Mouse (Mus musculus) heart, postnatal 25 days (tissue): ENCODE measurements around the gene Ttc28. TPM values are rescaled to one million over a fixed set of nuclear protein-coding genes. Genes with fewer than 3 reads are reported as not detected.

Experiments
- DNase-seq: peaks from one replicate; pipeline ENCODE4 v3.0.0; 2022; ENCODE audit warnings: low spot score
- intact Hi-C: fragments of 180-260 bp; cut with DNase I; formaldehyde crosslinking; loops from one replicate; pipeline ENCODE4 v1.15.1; 2025
- total RNA-seq, 2 experiments: library from RNA; stranded (reverse); gene quantifications; 2 replicates each; pipeline ENCODE4 v1.2.3; 2021

The Ttc28 gene
- total RNA-seq, 2 experiments from 2014 or later = 13.3 to 16.9 TPM

- intact Hi-C loops = loop anchor here (5.0 kb wide), 1 partner anchor 333 kb away; no protein-coding TSS in a partner anchor
- no peak for DNase-seq
Measured at GRCm38 (mm10) chr5:110929306-110929705, 49.7 kb downstream of the Ttc28 start.

DNA sequence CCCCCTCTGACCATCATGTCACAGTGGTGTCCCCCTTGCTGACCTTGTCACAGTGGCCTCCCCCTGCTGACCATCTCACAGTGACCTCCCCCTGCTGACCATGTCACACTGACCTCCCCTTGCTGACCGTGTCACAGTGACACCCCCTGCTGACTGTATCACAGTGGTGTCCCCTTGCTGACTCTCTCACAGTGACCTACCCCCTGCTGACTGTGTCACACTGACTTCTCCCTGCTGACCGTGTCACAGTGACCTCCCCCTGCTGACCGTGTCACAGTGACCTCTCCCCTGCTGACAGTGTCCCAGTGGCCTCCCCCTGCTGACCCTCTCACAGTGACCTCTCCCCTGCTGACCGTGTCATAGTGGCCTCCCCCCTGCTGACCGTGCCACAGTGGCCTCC, 57.0 kb downstream of the Ttc28 start:
- DNase-seq = no peak
- intact Hi-C loops = no loop called here

DNA sequence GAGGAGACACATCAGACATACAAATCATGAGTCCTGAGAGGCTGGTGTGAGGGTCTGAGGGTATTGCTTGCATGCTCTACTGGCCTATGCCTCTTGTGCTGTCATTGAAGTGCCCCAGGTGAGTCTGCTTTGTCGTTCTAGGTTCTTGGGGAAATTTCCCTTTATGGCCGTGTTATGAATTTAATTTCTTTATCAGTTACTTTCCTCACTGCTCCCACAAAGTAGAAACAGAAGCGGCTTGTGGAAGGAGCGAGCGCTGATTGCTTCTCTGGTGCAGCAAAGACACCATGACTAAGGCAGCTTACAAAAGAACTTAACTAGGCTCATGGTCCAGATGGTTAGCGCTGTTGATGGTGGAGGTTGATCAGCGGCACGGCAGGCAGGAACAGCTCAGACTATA, 64.7 kb downstream of the Ttc28 start:
- intact Hi-C loops = no loop called here

DNA sequence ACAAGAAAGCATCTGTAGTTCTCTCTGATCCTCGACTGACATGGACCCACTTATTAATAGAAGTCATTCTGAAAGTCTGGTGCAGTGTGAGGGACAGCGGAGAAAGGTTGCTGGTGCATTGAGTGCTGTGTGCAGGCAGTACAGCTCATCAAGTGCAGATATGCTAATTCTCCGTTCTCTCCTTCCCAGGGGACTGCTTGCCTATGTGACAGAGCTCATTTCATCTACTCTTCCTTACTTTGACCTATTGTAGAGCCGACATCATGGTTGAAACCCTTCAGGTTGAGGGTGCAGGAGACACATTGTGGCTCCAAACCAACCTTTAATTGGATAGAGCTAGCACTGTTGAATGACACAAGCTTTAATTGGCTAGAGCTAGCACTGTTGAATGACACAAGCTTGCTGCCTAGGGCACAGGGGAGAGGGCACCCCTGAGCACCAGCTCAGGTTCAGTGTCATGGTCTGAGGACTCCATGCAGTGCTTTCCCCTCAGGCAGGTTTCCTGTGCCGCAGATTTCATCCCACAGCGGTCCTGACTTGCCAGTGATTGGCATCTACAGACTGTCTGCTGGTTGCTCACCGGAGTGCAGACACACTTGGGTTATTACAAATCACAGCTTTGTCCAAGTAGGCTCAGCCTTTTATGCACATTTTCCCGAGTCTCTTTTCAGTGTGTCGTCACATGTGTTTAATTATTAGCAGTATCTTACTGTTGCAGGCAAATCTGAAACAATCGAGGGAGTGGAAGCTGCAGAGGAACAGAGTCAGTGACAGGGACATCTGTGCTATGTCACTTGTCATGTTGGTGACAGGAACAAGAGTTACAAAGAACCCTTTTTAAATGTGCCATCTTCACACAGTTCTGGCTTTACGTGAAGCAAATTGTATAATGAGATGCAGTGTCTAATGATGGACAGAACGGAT, 69.1 kb downstream of the Ttc28 start:
- no peak for DNase-seq
- intact Hi-C loops = no loop called here

More for the DNA sequence above, 64.7 kb downstream of the Ttc28 start:
- DNase-seq = no peak

GRCm38 (mm10) chr5:110949791-110950190, 70.2 kb downstream of the Ttc28 start:
- no peak for DNase-seq
- intact Hi-C loops = no loop called here

- DNase-seq = no peak
- intact Hi-C loops = no loop called here
Measured at GRCm38 (mm10) chr5:110958196-110958595, 78.6 kb downstream of the Ttc28 start.

DNA sequence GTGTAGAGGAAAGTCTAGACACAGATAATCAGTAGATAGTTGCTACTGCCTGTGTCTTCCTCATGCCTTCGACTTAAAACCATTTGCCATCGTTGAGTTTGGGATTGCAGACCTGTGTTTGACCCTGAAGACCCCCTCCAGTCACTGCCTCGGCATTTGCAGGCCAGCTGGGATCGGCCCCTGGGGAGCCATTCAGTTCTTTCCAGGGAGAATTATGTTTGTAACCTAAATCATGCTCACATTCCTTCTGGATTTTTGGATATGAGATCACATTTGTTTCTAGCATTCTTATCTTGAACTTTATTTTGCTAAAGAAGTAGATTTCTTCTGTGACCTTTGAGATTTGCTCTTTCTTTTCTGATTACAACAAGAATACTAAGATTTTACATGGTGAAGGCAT, 80.5 kb downstream of the Ttc28 start:
- no peak for DNase-seq
- intact Hi-C loops = no loop called here

DNA sequence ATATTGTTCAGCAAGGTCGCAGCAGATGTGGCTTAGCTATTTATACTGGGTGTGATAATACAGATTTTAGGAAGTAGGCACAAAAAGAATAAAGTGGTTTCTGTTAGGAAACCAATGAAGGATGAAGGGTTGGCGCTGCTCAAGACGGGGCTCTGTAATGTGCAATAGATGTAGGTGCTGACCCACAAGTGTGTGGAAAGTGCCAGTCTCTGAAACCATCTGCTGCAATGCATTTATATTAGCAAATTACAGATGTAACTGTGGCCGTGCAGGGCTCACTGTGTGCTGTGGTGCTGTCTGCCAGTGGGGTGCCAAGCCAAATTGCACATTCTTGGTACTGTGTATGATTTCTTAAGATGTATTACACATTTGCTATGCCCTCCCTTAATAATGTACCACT, 81.3 kb downstream of the Ttc28 start:
- no peak for DNase-seq
- intact Hi-C loops = no loop called here

- intact Hi-C loops = no loop called here
- no peak for DNase-seq
Measured at GRCm38 (mm10) chr5:110967483-110968055, 88.0 kb downstream of the Ttc28 start.

DNA sequence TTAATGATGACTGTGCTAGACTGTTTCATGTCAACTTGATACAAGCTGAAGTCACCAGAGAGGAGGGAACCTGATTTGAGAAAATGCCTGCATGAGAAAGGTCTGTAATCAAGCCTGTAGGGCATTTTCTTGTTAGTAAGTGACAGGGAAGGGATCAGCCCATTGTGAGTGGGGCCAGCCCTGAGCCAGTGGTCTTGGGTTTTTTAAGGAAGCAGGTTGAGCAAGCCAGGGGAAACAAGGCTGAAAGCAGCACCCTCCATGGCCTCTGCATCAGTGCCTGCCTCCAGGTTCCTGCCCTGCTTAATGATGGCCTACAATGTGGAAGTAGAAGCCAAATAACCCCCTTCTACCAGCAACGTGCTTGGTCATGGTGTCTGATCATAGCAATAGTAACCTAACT, 89.0 kb downstream of the Ttc28 start:
- DNase-seq = no peak
- intact Hi-C loops = no loop called here

GRCm38 (mm10) chr5:110970162-110970780, 90.7 kb downstream of the Ttc28 start:
- peak; percentile 50 for DNase-seq
- intact Hi-C loops = no loop called here

GRCm38 (mm10) chr5:110976721-110977120, 97.1 kb downstream of the Ttc28 start:
- no peak for DNase-seq
- intact Hi-C loops = loop anchor here (5.0 kb wide), 3 partner anchors 134 to 291 kb away; no protein-coding TSS in a partner anchor

GRCm38 (mm10) chr5:110977796-110978195, 98.2 kb downstream of the Ttc28 start:
- intact Hi-C loops = loop anchor here (5.0 kb wide), 3 partner anchors 135 to 290 kb away; no protein-coding TSS in a partner anchor
- DNase-seq = no peak

DNA sequence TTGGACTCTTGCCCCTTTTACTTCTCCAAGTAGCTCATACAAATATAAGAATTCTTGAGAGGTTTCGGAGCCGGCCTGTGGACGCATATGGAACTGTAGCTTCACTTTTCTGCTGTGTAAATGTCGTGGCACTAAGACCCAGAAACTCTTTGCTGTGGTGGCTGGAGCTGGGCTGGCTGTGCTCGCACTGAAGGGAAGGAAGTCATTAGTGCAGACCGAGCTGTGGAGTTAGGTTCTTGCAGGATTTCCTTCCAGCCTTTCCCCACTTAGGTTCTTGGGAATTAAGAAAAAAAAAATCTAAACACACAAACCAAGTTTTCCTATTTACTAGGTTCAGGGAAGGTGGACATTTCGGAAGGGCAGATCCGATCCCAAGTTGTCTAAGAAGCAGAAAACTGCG, 98.9 kb downstream of the Ttc28 start:
- intact Hi-C loops = loop anchor here (5.0 kb wide), 3 partner anchors 136 to 289 kb away; no protein-coding TSS in a partner anchor

DNA sequence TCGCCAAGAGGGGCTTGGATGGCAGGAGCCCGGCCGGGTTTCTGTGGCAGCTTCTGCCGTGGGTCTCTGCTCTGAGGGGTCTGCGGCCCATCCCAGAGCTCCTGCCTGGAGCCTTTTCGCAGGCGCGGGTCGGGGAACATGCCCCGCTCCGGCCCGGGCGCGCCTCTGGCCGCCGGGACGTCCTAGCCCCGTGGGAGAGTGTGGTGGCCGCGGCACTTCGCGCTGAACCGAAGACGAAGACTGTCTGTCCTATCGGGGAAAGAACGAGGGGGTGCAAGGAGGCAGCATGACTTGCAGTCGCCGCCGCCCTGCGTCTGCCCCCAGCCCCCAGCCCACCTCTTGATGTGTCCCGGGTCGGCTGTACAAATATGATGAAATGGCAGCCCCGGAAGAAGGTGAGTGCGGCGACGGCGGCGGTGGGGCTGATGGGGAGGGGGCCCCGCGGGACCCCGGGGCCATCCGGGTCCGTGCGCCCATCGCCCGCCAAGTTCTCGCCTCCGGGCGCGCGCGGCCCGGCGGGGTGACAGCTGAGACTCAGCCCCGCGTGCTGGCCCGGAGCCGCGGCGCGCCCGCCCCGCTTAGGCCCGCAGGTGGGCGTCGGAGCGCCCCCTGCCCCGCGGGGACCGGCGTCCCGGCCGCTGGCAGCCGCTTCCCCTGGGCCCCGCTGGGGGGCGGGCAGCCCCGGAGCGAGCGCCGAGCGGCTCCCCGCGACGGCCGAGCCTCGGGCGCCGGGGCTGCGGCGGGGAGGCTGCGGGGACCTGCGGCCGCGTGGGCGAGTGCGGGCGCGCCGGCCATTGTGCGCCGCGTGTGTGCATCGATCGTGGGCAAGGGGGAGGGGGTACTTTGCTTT, 99.6 kb downstream of the Ttc28 start:
- intact Hi-C loops = loop anchor here (5.0 kb wide), 3 partner anchors 137 to 288 kb away; no protein-coding TSS in a partner anchor
- DNase-seq = peak; percentile 18

More for the DNA sequence above, 98.9 kb downstream of the Ttc28 start:
- peak; percentile 61 for DNase-seq

GRCm38 (mm10) chr5:110979861-110980346, 100.3 kb downstream of the Ttc28 start:
- peak; percentile 19 for DNase-seq
- intact Hi-C loops = loop anchor here (5.0 kb wide), 6 partner anchors 67 to 287 kb away; no protein-coding TSS in a partner anchor

DNA sequence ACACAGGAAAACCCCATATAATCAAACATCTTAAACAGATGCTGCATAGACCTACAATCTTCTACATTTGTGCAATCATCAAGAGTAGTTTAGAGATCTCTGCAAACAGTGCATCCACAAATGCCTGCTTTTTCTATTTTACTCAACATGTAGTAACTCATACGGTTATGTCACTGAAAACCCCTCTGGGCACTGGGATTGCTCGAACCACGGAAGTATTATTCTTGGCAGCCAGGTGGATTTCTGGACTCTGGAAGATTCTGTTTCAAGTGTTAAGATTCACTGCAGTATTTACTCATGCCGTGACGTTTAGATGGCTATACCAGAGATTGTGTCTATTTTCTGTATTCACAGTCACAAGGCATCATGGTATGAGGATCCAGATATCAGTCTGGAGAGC, 101.0 kb downstream of the Ttc28 start:
- DNase-seq = no peak
- intact Hi-C loops = loop anchor here (5.0 kb wide), 3 partner anchors 67 to 277 kb away; no protein-coding TSS in a partner anchor

DNA sequence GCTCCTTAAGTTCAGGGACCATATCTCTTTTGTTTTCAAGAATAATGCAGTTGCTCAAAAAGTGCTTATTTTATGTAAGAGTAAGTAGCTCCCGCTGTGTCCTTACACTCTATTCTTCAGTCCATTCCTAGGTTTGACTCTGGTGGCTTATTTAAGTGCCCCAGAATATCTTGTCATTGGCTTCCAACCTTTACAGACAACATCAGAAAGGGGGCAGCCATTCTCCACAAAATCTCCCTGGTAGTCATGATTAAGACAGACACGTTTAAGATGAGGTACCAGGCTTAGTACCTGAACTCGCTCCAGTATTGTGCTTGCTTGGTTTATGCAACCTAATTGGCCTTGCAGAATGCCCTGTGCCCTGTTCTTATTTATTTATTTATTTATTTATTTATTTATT, 102.8 kb downstream of the Ttc28 start:
- no peak for DNase-seq
- intact Hi-C loops = loop anchor here (5.0 kb wide), 3 partner anchors 65 to 275 kb away; no protein-coding TSS in a partner anchor

- DNase-seq = no peak
- intact Hi-C loops = loop anchor here (5.0 kb wide), 3 partner anchors 63 to 273 kb away; no protein-coding TSS in a partner anchor
Measured at GRCm38 (mm10) chr5:110984136-110984681, 104.6 kb downstream of the Ttc28 start.
